Mouse (Mus musculus) erythroid progenitor cell, adult 5-6 weeks (primary cell): ENCODE measurements around the gene Plekhb1. TPM values are rescaled to one million over a fixed set of nuclear protein-coding genes. Genes with fewer than 3 reads are reported as not detected.

Source experiments
- ATAC-seq: replicated peaks from 2 replicates; pipeline ENCODE4 v1.8.0; 2016; ENCODE audit warnings: moderate number of reproducible peaks, mild to moderate bottlenecking, moderate TSS enrichment, inconsistent platforms; ENCODE audit not compliant: poor library complexity, low FRiP score, severe bottlenecking
- total RNA-seq, 2 experiments: library from RNA; stranded (forward) in 1 of 2; stranded (reverse) in 1 of 2; fragments of 150-400 nt in 1 of 2; fragments of 186-747, 209-891 nt in 1 of 2; gene quantifications; 2 replicates each; pipeline versions ENCODE4 v1.2.3 to v1.2.4; 2015 to 2017; ENCODE audit warnings: low replicate concordance in 2 of 2

Plekhb1 gene
- total RNA-seq (2015; ENCODE audit: low replicate concordance) (not detected in 2 replicates), total RNA-seq (2017; ENCODE audit: low replicate concordance) (0.77 TPM in 1 of 2 replicates, not detected in the other)

DNA sequence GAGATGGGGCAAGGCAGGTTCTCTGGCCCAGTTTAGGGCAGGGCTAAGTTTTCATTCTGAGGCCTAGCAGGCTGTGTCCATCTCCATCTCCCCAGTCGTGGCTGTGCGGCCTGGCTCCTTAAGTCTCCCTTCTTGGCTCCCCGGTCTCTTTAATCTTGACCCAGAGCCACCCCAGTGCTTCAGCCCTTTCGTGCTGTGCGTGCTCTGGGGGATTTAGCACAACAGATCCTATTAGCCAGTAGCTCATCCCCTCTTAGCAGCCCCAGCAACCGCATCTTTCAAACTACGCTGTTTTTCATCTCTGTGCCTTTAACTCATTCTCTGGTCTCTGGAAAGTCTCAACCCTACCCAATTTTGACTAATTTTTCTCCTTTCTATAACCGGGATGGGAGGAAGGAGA, at the start of gene Plekhb1:
Gene Plekhb1, minus strand, starts transcription at position 184 of the 400 bp plus-strand sequence.
- ATAC-seq = no peak

DNA sequence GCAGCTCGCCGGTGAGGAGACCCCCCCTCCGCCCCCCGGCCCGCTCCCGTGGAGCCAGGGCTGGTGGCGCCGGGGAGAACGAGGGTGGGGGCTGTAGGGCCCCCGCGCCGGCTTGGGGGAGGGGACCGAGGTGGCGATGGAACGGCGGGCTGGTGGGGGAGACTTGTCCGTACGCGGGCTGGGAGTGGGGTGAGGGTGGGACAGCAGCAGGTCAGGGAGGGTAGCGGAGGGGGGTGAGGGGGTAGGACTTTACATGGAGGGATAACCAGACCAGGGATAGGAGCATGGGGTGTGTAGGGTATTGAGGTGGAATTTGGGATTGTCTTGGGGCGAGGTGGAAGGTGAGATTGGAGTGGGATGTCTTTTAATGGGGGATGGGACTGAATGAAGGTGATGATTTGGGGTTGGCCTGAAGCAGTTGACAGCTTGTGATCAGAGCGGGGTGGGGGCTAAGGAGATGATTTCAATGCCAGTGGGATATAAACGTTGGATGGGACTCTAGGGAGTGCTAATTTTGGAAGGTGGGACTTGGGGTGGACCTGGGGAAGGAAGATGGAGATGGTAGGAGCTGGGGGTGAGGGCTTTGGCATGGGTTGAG, 44.8 kb upstream of the Plekhb1 start:
- ATAC-seq = no peak

DNA sequence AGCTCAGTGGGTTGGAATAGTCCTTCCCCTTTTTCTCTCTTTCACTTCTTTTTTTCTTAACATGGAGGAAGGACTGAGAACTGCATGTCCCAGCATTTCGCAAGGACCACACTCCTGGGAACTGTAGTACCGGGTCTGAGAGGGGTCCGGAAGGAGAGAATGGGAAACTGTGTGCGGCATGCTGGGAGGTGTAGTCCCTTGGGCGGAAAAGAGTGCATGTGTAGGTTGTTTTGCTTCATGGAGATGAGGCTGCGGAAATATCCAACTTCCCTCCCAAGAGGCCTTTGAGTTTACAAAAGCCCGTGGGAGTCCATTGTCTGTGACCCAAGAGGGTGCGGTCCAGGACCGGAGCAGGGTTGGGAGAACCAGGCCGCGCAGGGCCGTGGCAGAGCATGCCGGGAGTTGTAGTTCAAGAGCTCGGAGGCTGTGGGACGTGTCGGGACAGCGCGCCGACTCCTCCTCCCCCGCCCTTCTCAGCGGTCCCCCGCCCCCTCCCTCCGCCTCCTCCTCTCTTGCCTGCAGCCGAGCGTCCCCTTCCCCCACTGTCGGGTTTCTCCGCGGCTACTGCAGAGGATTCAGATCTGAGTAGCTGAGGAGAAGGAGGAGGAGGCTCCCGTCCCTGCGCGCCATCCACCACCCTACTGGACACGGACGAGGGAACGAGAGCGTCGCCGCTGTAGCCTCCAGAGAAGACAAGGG, 44.1 kb upstream of the Plekhb1 start, which contains the start of gene Fam168a:
Gene Fam168a, plus strand, starts transcription at position 493 of the 699 bp plus-strand sequence.
- peak; percentile 97 for ATAC-seq

DNA sequence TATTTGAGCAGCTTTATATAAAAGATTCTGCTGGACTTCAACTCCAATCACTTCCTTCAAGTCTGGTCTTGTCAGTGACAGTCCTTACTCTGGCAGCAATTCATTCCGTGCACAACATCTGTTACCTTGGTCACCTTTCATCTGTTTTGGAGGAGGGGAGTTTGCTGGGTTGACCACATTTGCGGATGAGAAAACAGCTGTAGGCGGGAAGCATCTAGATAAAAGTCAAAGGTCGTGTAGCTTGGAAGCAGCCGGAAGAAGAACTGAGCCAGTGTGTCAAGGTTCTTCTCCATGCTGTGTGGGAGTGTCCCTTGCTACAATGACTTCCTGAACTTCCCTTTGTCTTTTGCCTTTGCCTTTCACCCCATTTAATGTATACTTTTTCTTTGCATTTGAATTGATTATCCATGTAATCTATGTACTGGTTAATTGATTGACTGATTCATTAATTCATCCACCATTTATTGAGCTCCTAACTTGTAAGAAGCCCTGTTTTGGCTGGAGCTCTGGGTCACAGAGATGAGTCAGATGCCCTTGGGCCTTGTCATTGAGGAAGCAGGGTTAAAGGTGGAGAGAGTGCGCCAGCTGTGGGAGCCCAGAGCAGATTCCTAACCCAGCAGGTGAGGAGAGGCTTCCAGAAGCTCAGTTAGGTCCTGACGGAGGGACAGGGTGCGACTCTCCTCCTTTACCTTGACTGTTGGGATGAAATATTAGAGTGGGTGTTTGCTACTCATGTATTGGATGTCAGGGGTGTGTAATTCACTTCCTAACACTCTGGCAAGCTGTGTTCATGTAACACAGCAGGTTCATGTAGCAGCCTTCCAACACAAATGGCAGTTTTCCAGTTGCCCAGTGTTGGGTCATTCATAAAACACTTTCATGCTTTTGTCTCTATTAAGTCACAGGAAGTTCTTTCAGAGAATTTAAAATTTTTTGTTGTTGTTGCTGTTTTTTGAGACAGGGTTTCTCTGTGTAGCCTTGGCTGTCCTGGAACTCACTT, 37.9 kb upstream of the Plekhb1 start:
- ATAC-seq = no peak

- no peak for ATAC-seq
Observed at GRCm38 (mm10) chr7:100693199-100693598, 31.0 kb upstream of the Plekhb1 start.

DNA sequence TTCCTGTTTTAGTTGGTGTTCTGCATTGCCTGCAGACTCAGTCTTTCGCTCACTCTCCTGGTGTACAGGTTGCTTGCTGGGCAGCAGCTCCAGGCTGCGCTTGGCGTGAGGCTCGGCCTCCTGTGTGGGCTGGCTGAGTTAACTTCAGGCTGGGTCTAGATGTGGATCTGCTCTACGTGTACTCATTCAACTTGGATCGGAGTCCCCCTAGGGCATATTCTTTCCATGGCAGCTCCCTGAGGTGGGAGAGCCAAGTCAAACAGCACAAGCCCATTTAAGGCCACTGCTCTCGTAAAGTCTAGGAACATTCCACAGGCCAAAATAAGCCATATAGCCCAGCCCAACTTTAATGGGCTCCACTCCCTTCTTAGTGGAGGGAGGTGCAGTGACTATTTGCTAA, 26.3 kb upstream of the Plekhb1 start:
- ATAC-seq = no peak

DNA sequence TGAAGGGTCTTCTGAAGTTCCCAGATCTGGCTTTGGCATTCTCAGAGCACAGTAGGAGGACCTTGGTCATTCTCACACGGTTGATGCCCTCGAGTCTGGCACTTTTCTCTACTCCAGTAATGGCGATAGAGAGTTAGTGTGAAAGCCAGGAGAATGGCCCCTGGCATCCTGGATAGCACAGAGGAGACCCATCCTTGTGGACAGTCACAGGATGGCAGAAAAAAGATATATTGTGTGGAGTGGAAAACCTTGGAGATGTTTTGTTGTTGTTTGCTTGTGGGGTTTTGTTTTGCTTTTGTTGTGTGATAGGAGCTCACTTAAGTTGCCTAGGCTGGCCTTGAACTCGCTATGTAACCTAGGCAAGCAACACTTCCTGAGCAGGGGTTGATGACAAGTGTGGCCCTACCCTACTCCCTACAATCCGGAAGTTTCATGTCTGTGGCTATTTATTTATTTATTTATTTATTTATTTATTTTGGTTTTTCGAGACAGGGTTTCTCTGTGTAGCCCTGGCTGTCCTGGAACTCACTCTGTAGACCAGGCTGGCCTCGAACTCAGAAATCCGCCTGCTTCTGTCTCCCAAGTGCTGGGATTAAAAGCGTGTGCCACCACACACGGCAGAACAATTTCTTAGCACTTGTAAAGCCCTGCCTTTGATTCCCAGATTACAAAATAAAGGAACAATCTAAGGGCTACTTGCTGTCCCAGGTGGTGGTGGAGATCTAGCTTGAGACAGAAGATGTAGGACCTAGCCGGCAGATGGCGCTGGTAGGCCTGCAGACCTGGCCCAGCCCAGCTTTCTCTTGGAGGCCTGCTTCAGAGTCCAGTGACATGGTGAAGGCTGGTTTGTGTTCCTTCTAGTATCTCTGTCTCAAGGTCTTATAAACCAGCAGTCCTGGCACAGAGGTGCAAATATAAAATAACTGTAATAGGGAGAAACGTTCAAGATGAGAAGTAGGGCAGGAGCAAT, 23.1 kb upstream of the Plekhb1 start:
- ATAC-seq = peak; percentile 82

DNA sequence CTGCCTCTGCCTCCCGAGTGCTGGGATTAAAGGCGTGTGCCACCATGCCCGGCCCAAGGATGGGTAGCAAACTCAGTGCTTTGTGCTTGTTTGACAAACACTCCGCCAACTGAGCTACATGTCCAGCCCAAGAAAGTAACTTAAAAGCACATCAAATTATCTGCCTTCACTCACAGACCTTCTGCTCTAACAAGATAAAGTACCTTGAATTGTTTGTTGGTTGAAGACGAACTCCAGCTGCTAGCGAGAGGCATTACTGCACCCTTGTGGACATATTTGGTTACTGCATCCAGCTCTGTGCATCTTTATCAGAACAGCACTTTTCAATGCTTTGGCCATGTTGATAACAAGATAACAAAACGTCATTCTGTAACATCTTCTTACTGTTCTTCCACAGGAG, 22.3 kb upstream of the Plekhb1 start:
- ATAC-seq = peak; percentile 90

- peak; percentile 70 for ATAC-seq
Observed at GRCm38 (mm10) chr7:100684081-100684480, 21.9 kb upstream of the Plekhb1 start.

DNA sequence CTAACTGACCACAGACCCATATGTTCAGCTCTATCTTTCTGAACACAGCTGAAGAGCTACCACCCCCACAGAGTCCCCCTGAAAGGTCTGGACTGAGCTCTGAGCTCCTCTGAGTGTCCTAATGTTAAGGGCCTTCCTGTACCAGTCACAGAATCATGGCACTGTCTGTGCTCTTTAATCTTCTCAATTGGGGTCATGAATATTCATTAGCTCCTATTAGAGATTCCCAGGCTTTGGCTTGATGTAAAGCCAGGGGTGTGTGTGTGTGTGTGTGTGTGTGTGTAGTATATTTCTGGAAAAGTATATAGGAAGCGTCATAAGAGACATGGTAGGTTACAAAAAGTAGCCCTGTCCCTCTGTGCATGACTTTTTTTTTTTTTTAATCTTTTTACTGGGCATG, 21.0 kb upstream of the Plekhb1 start:
- ATAC-seq = no peak

DNA sequence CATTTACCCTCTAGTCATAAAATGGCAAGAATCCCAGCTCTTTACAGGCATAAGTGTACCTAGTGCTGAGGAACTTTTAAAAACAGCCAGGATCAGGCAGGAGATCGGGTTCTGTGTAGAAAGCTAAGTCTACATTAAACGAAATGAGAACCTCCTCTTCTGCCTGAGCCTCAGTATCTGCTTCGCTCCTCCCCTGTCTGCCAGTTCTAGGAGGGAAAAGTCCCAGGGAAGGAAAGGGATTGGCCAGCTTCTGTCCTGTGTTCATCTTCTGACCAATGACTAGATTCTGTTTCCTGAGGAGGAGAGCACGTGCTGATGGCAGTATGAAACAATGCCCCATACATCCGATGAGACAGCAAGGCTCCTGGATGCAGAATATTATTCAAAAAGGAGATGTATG, 18.9 kb upstream of the Plekhb1 start:
- no peak for ATAC-seq

DNA sequence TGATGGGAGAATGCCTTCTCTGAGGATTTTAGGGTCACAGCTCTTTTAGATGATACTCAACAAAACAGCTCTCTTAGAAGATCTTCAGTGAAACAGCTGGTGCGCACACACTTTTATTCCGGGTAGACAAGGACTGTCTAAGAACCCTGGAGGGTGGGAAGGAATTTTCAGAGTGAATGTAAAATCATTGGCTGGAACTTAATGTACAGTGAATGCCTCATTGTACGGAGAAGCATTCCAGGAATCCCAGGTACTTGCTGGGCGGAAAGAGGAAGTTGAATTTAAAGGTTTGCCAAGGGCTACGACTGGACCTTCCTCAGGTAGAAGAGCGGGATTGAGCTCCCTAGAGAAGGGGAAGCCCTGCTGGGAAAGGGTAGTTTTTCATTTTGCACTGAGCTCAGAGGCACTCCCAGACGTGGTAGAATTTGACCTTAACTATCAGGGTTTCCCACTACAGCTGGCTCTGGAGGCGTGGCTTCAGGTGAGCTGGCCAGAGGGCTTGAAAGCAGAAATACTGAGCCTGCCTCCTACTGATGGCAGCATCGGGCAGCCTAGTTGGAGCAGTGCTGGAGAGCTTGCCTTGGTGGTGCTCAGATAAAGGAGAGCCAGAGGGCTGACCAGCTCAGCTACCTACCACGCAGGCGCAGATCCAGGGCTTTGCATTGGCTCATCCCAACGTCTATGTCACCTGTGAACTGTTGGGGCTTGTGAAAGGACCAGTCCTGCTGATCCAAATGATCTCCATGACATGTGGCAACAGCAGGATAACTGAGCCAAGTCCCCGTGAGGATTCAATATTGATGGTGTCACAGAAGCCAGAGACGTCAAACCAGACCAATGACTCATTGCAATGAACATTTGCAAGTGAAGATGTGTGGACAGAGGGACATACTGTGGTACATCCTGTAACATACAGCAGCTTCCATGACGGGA, 17.0 kb upstream of the Plekhb1 start:
- ATAC-seq = no peak

- no peak for ATAC-seq
Observed at GRCm38 (mm10) chr7:100678052-100678451, 15.8 kb upstream of the Plekhb1 start.

DNA sequence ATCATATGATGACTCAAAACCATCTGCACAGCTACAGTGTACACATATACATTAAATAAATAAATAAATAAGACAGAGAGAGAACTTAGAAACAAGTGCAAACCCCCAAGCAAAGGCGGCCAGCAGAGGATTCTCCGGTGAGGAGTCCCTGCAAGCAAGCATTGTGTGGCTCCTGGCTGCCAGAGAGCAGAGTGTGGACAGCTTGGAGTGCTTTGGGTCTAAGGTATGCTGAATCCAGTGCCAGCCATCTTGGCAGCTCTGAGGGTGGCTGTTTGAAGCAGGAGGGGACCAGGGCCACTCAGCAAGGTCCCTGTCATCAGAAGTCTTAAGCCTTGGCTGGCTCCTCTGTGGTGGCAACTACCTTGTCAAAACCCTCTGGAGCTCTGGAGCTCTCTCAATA, 12.7 kb upstream of the Plekhb1 start:
- ATAC-seq = no peak

DNA sequence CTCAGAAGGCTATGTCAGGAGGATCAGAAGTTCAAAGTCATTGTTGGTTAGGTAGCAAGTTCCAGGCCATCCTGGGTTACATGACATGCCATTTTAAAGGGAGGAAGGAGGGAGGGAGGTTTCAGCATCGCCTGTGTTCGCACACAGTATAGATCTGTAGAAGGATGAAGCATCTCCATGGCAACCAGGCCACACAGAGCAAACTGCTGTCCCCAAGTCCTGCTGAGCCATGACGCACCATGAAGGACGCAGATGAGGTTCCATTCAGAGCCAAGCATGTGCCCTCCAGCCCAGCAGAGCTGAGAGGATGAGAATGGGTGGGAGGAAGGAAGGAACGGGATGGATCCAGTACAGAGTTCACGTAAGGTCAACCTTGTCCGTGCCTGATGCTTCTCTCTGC, 11.2 kb upstream of the Plekhb1 start:
- no peak for ATAC-seq

- ATAC-seq = no peak
Observed at GRCm38 (mm10) chr7:100670646-100671045, 8.4 kb upstream of the Plekhb1 start.

GRCm38 (mm10) chr7:100663729-100664304, 1.6 kb upstream of the Plekhb1 start:
- ATAC-seq = peak; percentile 13; the same call in 1 of the 2 replicates

DNA sequence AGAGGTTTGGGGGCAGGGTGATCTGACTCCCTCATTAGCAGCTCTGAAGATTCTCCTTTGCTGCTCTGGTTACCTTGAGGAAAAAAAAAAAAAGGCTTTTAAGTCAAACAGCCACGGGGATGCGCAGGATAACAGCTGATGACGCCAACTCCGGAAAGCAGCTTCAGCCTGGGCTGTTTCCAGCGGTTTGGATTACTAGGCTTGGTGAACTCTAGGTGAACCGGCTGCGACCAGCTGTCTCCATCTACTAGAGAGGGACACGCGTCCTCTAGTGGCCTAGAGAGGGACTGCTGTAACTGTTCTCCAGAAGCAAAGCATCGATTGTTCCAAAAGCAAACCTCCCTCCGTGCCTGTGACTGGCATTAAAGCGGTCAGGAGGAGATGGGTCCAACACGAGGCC, 976 bp upstream of the Plekhb1 start:
- peak; percentile 87 for ATAC-seq
